Mouse (Mus musculus): ENCODE measurements around the gene Acot8. TPM values are rescaled to one million over a fixed set of nuclear protein-coding genes. Genes with fewer than 3 reads are reported as not detected.

Gene Acot8
- polyA plus RNA-seq, 1 experiment from 2014 or later: 23.6 TPM

DNA sequence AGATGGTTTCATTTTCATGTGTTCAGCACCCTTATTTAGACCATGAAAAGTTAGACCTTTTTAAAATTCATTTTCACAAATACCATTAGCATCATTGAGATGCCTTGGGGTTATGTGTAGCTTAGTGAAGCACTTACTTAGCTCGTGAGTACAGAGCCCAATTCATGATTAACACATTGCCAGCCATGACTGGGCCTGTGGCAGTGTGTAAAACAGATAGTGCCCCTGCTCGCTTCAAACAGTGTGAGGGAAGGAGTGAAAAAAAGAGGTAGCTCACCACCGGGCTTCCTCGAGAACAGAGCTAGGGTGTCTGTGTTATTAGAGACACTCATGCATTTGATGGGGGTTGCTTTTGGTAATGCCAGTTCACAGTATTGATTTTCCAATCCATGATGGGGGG is 56.5 kb downstream of the Acot8 start:
- Histone ChIP-seq H3K4me1 (replicated peaks; ENCODE audit: control insufficient read depth, insufficient read depth, low read length) (peaks cover 7% of the 10 kb centered on the region; the same call in 1 of the 2 replicates), H3K4me2 (no peak overlapping the region)
- ATAC-seq (replicated peaks; ENCODE audit: low FRiP score): no peak

DNA sequence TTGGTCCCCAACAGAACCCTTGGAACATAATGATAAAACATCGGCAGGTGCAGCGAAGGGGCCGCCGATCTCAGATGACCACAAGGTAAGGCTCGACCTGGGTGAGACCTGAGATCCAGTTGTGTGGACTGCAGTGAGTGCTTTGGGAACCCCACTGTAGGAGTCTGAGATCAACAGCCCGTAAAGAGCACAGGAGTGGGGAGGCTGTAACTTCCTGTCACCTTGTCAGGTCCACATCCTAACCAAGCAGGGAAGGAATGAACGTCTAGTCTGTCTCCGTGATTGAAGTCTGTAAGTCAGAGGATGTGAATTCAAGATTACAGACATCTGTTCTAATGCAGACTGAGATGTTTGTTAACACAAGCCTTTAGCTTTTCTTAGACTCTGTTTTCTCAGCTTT is 58.0 kb downstream of the Acot8 start:
- 40% methylated on average over 8 of the region's 8 CpGs for WGBS
- Histone ChIP-seq H3K4me2 (peak overlapping the region; percentile 88), H3K9me3 (ENCODE audit: control insufficient read depth, low read length) (no peaks in the 10 kb centered on the region), H3K36me3 (ENCODE audit: control insufficient read depth, insufficient read depth, low read length) (peaks cover 12% of the 10 kb centered on the region), H3K4me1 (replicated peaks; ENCODE audit: control insufficient read depth, insufficient read depth, low read length) (peaks cover 7% of the 10 kb centered on the region; the same call in 1 of the 2 replicates), H3K9ac (ENCODE audit: low read depth, low read length) (peak overlapping the region; percentile 83), H3K27me3 (replicated peaks; ENCODE audit: control insufficient read depth, insufficient read depth, low read length) (no peaks in the 10 kb centered on the region), H3K4me3 (ENCODE audit: low read depth, low read length) (peak overlapping the region; percentile 87), H3K27ac (ENCODE audit: low read depth, low read length) (no peak overlapping the region)
- DNase-seq (ENCODE audit: low spot score) (no peak), ATAC-seq (replicated peaks; ENCODE audit: low FRiP score) (no peak; the same call in 1 of the 2 replicates)

More for the DNA sequence above, 56.5 kb downstream of the Acot8 start:
- Histone ChIP-seq H3K9me3 (ENCODE audit: control insufficient read depth, low read length) (no peaks in the 10 kb centered on the region), H3K4me3 (ENCODE audit: low read depth, low read length) (no peak overlapping the region), H3K27me3 (replicated peaks; ENCODE audit: control insufficient read depth, insufficient read depth, low read length) (no peaks in the 10 kb centered on the region), H3K27ac (ENCODE audit: low read depth, low read length) (no peak overlapping the region), H3K9ac (ENCODE audit: low read depth, low read length) (no peak overlapping the region), H3K36me3 (ENCODE audit: control insufficient read depth, insufficient read depth, low read length) (peaks cover 17% of the 10 kb centered on the region)
- WGBS: 73% methylated on average over 4 of the region's 4 CpGs
- DNase-seq (ENCODE audit: low spot score): no peak

DNA sequence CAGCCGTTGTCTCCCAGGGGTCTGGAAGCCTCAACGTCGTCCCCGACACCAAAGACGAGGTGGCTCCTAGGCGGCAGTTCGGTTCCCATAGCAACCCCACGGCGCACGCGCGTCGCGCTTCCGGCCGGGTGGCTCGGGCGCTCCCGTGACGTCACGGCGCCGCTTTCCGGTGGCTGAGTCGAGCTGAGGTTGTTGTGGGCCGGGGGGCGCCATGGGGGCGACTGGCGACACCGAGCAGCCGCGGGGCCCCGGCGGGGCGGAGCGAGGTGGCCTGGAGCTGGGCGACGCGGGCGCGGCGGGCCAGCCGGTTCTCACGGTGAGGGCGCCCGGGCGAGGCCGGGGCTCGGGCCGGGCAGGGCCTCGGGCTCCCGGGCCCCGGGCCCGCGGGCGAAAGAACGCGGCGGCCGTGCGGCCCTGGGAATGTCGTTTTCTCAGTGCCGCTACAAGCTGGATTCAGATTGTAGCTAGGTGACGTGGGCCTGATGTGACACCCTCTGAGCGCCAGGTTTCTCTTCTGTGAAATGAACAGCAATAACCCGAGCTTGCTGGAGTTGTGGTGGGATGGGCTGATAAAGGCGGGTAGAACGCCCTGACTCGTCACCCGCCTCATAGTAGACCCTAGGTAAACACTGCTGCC is 58.7 kb downstream of the Acot8 start, which contains the start of the genes Wfdc3 and Dnttip1:
TSS of gene Wfdc3 (minus strand) at position 89 of the 637 bp plus-strand sequence.
TSS of gene Dnttip1 (plus strand) at position 141 of the 637 bp plus-strand sequence.
- H3K4me1 ChIP-seq (replicated peaks; ENCODE audit: control insufficient read depth, insufficient read depth, low read length): peaks cover 7% of the 10 kb centered on the region; the same call in 1 of the 2 replicates
- H3K36me3 ChIP-seq (ENCODE audit: control insufficient read depth, insufficient read depth, low read length): peaks cover 10% of the 10 kb centered on the region
- 0% methylated on average over 55 of the region's 70 CpGs for WGBS
- H3K9ac ChIP-seq (ENCODE audit: low read depth, low read length): peak within 1 kb of the TSS; percentile 83
- H3K4me2 ChIP-seq: peak within 1 kb of the TSS; percentile 88
- peak within 1 kb of the TSS; percentile 87 for H3K4me3 ChIP-seq (ENCODE audit: low read depth, low read length)
- ATAC-seq (replicated peaks; ENCODE audit: low FRiP score): peak; percentile 89
- peak; percentile 96 for DNase-seq (ENCODE audit: low spot score)
- H3K27ac ChIP-seq (ENCODE audit: low read depth, low read length): peak within 1 kb of the TSS; percentile 63; the same call in 1 of the 2 replicates
- no peaks in the 10 kb centered on the region for H3K9me3 ChIP-seq (ENCODE audit: control insufficient read depth, low read length)
- H3K27me3 ChIP-seq (replicated peaks; ENCODE audit: control insufficient read depth, insufficient read depth, low read length): no peaks in the 10 kb centered on the region

DNA sequence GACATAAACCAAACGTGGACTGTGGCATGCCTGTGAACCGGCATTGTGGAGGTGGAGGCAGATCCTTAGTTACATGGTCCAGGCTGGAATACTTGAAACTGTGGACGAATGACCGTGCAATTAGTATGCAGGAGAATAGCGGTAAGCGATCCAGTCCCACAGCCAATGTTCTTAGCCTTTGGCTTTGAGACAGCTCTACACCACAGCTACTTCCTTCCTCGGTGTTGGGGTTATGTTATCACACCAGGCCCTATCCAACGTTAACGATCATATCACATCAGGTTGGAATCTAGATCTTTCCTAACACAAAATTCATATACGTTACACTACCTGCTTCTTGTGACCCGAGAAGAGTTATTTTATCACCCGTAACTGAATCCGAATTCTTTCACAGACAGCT is 59.7 kb downstream of the Acot8 start:
- no peaks in the 10 kb centered on the region for H3K27me3 ChIP-seq (replicated peaks; ENCODE audit: control insufficient read depth, insufficient read depth, low read length)
- peak overlapping the region; percentile 87 for H3K4me3 ChIP-seq (ENCODE audit: low read depth, low read length)
- WGBS: 59% methylated on average over 13 of the region's 13 CpGs
- H3K9ac ChIP-seq (ENCODE audit: low read depth, low read length): peak overlapping the region; percentile 83; the same call in 1 of the 2 replicates
- H3K4me2 ChIP-seq: peak overlapping the region; percentile 88
- no peak for ATAC-seq (replicated peaks; ENCODE audit: low FRiP score)
- no peaks in the 10 kb centered on the region for H3K9me3 ChIP-seq (ENCODE audit: control insufficient read depth, low read length)
- peaks cover 7% of the 10 kb centered on the region; the same call in 1 of the 2 replicates for H3K4me1 ChIP-seq (replicated peaks; ENCODE audit: control insufficient read depth, insufficient read depth, low read length)
- H3K27ac ChIP-seq (ENCODE audit: low read depth, low read length): no peak overlapping the region
- peaks cover 7% of the 10 kb centered on the region for H3K36me3 ChIP-seq (ENCODE audit: control insufficient read depth, insufficient read depth, low read length)
- DNase-seq (ENCODE audit: low spot score): no peak

Other genes starting within 250 kb of the Acot8 start
- gene Wfdc2, start 242.5 kb downstream of the Acot8 start, polyA plus RNA-seq (2014; fragmentation: Nextera tagmentation; extraction: Ambion mirVana): 8.2 and 9.1 TPM in 2 replicates
- gene Spint3, start 231.4 kb downstream of the Acot8 start, polyA plus RNA-seq (2014; fragmentation: Nextera tagmentation; extraction: Ambion mirVana): not detected in 2 replicates
- not detected in 2 replicates for gene Wfdc6a, start 219.4 kb downstream of the Acot8 start, polyA plus RNA-seq (2014; fragmentation: Nextera tagmentation; extraction: Ambion mirVana)
- not detected in 2 replicates for gene Eppin, start 211.3 kb downstream of the Acot8 start, polyA plus RNA-seq (2014; fragmentation: Nextera tagmentation; extraction: Ambion mirVana)
- gene Wfdc6b, start 191.4 kb downstream of the Acot8 start, polyA plus RNA-seq (2014; fragmentation: Nextera tagmentation; extraction: Ambion mirVana): not detected in 2 replicates
- gene Wfdc8, start 191.3 kb downstream of the Acot8 start, polyA plus RNA-seq (2014; fragmentation: Nextera tagmentation; extraction: Ambion mirVana): not detected in 2 replicates
- gene Wfdc16, start 166.1 kb downstream of the Acot8 start, polyA plus RNA-seq (2014; fragmentation: Nextera tagmentation; extraction: Ambion mirVana): not detected in 2 replicates
- not detected in 2 replicates for gene Wfdc10, start 148.8 kb downstream of the Acot8 start, polyA plus RNA-seq (2014; fragmentation: Nextera tagmentation; extraction: Ambion mirVana)
- gene Wfdc9, start 148.3 kb downstream of the Acot8 start, polyA plus RNA-seq (2014; fragmentation: Nextera tagmentation; extraction: Ambion mirVana): not detected in 2 replicates
- not detected in 2 replicates for gene Wfdc11, start 130.8 kb downstream of the Acot8 start, polyA plus RNA-seq (2014; fragmentation: Nextera tagmentation; extraction: Ambion mirVana)
- gene Wfdc13, start 119.8 kb downstream of the Acot8 start, polyA plus RNA-seq (2014; fragmentation: Nextera tagmentation; extraction: Ambion mirVana): not detected in 2 replicates
- not detected in 2 replicates for gene Spint4, start 106.4 kb downstream of the Acot8 start, polyA plus RNA-seq (2014; fragmentation: Nextera tagmentation; extraction: Ambion mirVana)
- not detected in 2 replicates for gene Spint5, start 89.6 kb downstream of the Acot8 start, polyA plus RNA-seq (2014; fragmentation: Nextera tagmentation; extraction: Ambion mirVana)
- 0.18 and 0.38 TPM in 2 replicates for gene Wfdc3, start 59.0 kb downstream of the Acot8 start, polyA plus RNA-seq (2014; fragmentation: Nextera tagmentation; extraction: Ambion mirVana)
- 50.3 and 50.5 TPM in 2 replicates for gene Dnttip1, start 58.9 kb downstream of the Acot8 start, polyA plus RNA-seq (2014; fragmentation: Nextera tagmentation; extraction: Ambion mirVana)
- 482 and 522 TPM in 2 replicates for gene Ube2c, start 35.0 kb downstream of the Acot8 start, polyA plus RNA-seq (2014; fragmentation: Nextera tagmentation; extraction: Ambion mirVana)
- 0.47 and 1.1 TPM in 2 replicates for gene Tnnc2, start 24.9 kb downstream of the Acot8 start, polyA plus RNA-seq (2014; fragmentation: Nextera tagmentation; extraction: Ambion mirVana)
- gene Snx21, start 19.1 kb downstream of the Acot8 start, polyA plus RNA-seq (2014; fragmentation: Nextera tagmentation; extraction: Ambion mirVana): 8.3 and 8.4 TPM in 2 replicates
- 7.3 and 8.7 TPM in 2 replicates for gene Zswim3, start 216 bp upstream of the Acot8 start, polyA plus RNA-seq (2014; fragmentation: Nextera tagmentation; extraction: Ambion mirVana)
- gene Zswim1, start 17.8 kb upstream of the Acot8 start, polyA plus RNA-seq (2014; fragmentation: Nextera tagmentation; extraction: Ambion mirVana): 13.7 and 15.6 TPM in 2 replicates
- not detected in 2 replicates for gene Spata25, start 23.7 kb upstream of the Acot8 start, polyA plus RNA-seq (2014; fragmentation: Nextera tagmentation; extraction: Ambion mirVana)
- gene Ctsa, start 28.0 kb upstream of the Acot8 start, polyA plus RNA-seq (2014; fragmentation: Nextera tagmentation; extraction: Ambion mirVana): 97.2 and 103 TPM in 2 replicates
- gene Neurl2, start 28.6 kb upstream of the Acot8 start, polyA plus RNA-seq (2014; fragmentation: Nextera tagmentation; extraction: Ambion mirVana): 3.9 and 4.9 TPM in 2 replicates
- gene Pltp, start 52.8 kb upstream of the Acot8 start, polyA plus RNA-seq (2014; fragmentation: Nextera tagmentation; extraction: Ambion mirVana): 9.9 and 10.7 TPM in 2 replicates
- 63.9 and 67.5 TPM in 2 replicates for gene Pcif1, start 74.4 kb upstream of the Acot8 start, polyA plus RNA-seq (2014; fragmentation: Nextera tagmentation; extraction: Ambion mirVana)
- 15.0 TPM in 2 replicates for gene Zfp335, start 106.9 kb upstream of the Acot8 start, polyA plus RNA-seq (2014; fragmentation: Nextera tagmentation; extraction: Ambion mirVana)
- gene Mmp9, start 135.9 kb upstream of the Acot8 start, polyA plus RNA-seq (2014; fragmentation: Nextera tagmentation; extraction: Ambion mirVana): 0.66 and 1.9 TPM in 2 replicates
- 0.55 and 0.70 TPM in 2 replicates for gene Slc12a5, start 155.9 kb upstream of the Acot8 start, polyA plus RNA-seq (2014; fragmentation: Nextera tagmentation; extraction: Ambion mirVana)
- gene Ncoa5, start 230.0 kb upstream of the Acot8 start, polyA plus RNA-seq (2014; fragmentation: Nextera tagmentation; extraction: Ambion mirVana): 45.0 and 45.9 TPM in 2 replicates